Mouse (Mus musculus) MEL (cell line): Measurements from ENCODE around the gene Sycp2l. TPM values are rescaled to one million over a fixed set of nuclear protein-coding genes. Genes with fewer than 3 reads are reported as not detected.

Experiments
- DNase-seq: peaks from one replicate; pipeline ENCODE4 v3.0.0; 2011; ENCODE audit warnings: low read depth, low spot score
- H3K27ac ChIP-seq: 2 replicates; pipeline ENCODE4 v1.5.1; 2012; ENCODE audit warnings: low read depth, mild to moderate bottlenecking, control low read depth, low read length, moderate library complexity; ENCODE audit not compliant: control insufficient read depth
- H3K27me3 ChIP-seq, 2 experiments: fragments of 150-350 bp in 1 of 2; sonication (generic) in 1 of 2; 2 replicates each; pipeline ENCODE4 v1.6.1; 2012; ENCODE audit warnings: low read length in 2 of 2, mild to moderate bottlenecking in 2 of 2, improper control_type of control experiment in 1 of 2, moderate library complexity in 1 of 2; ENCODE audit not compliant: insufficient read depth in 2 of 2, control insufficient read depth in 1 of 2
- H3K36me3 ChIP-seq, 2 experiments: 2 replicates each; pipeline ENCODE4 v1.6.1; 2012 to 2014; ENCODE audit warnings: low read length in 2 of 2, improper control_type of control experiment in 1 of 2, inconsistent platforms in 1 of 2, mild to moderate bottlenecking in 1 of 2; ENCODE audit not compliant: insufficient read depth in 2 of 2, control insufficient read depth in 1 of 2
- H3K4me1 ChIP-seq, 2 experiments: fragments of 150-350 bp in 1 of 2; sonication (generic) in 1 of 2; 2 replicates each; pipeline ENCODE4 v1.6.1; 2012; ENCODE audit warnings: low read length in 2 of 2, improper control_type of control experiment in 1 of 2, mild to moderate bottlenecking in 1 of 2; ENCODE audit not compliant: insufficient read depth in 2 of 2, control insufficient read depth in 1 of 2
- H3K4me3 ChIP-seq, 2 experiments: fragments of 150-350 bp in 1 of 2; sonication (generic) in 1 of 2; 2 replicates each; pipeline ENCODE4 v1.5.1; 2012; ENCODE audit warnings: low read depth in 2 of 2, low read length in 2 of 2, mild to moderate bottlenecking in 2 of 2, moderate library complexity in 2 of 2, control low read depth in 1 of 2, improper control_type of control experiment in 1 of 2; ENCODE audit not compliant: control insufficient read depth in 1 of 2, insufficient read depth in 1 of 2
- H3K79me2 ChIP-seq: 2 replicates; pipeline ENCODE4 v1.6.1; 2012; ENCODE audit warnings: mild to moderate bottlenecking, low read length, moderate library complexity; ENCODE audit not compliant: control insufficient read depth, poor library complexity, insufficient read depth
- H3K9ac ChIP-seq: 2 replicates; pipeline ENCODE4 v1.6.1; 2012; ENCODE audit warnings: low read depth, mild to moderate bottlenecking, control low read depth, low read length, moderate library complexity; ENCODE audit not compliant: control insufficient read depth, poor library complexity, severe bottlenecking
- H3K9me3 ChIP-seq: fragments of 150-350 bp; sonication (generic); replicated peaks from 2 replicates; pipeline ENCODE4 v1.6.1; 2012; ENCODE audit warnings: mild to moderate bottlenecking, low read length, improper control_type of control experiment, moderate library complexity; ENCODE audit not compliant: insufficient read depth
- BHLHE40 ChIP-seq: IDR thresholded peaks from 2 replicates; pipeline ENCODE4 v1.6.1; 2012; ENCODE audit warnings: low read depth, mild to moderate bottlenecking, inconsistent platforms, low read length, improper control_type of control experiment, borderline replicate concordance
- CHD2 ChIP-seq: IDR thresholded peaks from 2 replicates; pipeline ENCODE4 v1.6.1; 2011; ENCODE audit warnings: low read length, improper control_type of control experiment
- CTCF ChIP-seq, 3 experiments: IDR thresholded peaks in 2 of 3; conservative IDR thresholded peaks in 1 of 3; 2 replicates each; pipeline ENCODE4 v1.5.1; 2011 to 2012; ENCODE audit warnings: low read length in 3 of 3, low read depth in 2 of 3, mild to moderate bottlenecking in 2 of 3, improper control_type of control experiment in 1 of 3, inconsistent platforms in 1 of 3, mixed read lengths in 1 of 3, moderate library complexity in 1 of 3; ENCODE audit not compliant: control insufficient read depth in 1 of 3, insufficient read depth in 1 of 3, poor library complexity in 1 of 3, severe bottlenecking in 1 of 3
- EP300 ChIP-seq, 2 experiments: IDR thresholded peaks; 2 replicates each; pipeline ENCODE4 v1.6.1; 2011; ENCODE audit warnings: improper control_type of control experiment in 2 of 2, low read length in 2 of 2, low read depth in 1 of 2, mild to moderate bottlenecking in 1 of 2
- ETS1 ChIP-seq: IDR thresholded peaks from 2 replicates; pipeline ENCODE4 v1.6.1; 2012; ENCODE audit warnings: low read depth, mild to moderate bottlenecking, inconsistent platforms, low read length, improper control_type of control experiment, moderate library complexity
- GABPA ChIP-seq: IDR thresholded peaks from 2 replicates; pipeline ENCODE4 v1.6.1; 2012; ENCODE audit warnings: low read depth, mild to moderate bottlenecking, inconsistent platforms, low read length, improper control_type of control experiment, moderate library complexity
- GATA1 ChIP-seq: IDR thresholded peaks from 2 replicates; pipeline ENCODE4 v1.6.1; 2011; ENCODE audit warnings: low read depth, low read length, improper control_type of control experiment
- HCFC1 ChIP-seq: IDR thresholded peaks from 2 replicates; pipeline ENCODE4 v1.6.1; 2012; ENCODE audit warnings: low read depth, mild to moderate bottlenecking, inconsistent platforms, low read length, improper control_type of control experiment, moderate library complexity
- MAX ChIP-seq: IDR thresholded peaks from 2 replicates; pipeline ENCODE4 v1.6.1; 2011; ENCODE audit warnings: low read length, improper control_type of control experiment
- MXI1 ChIP-seq: IDR thresholded peaks from 2 replicates; pipeline ENCODE4 v1.6.1; 2011; ENCODE audit warnings: mild to moderate bottlenecking, low read depth, low read length, improper control_type of control experiment
- POLR2A ChIP-seq, 2 experiments: IDR thresholded peaks; 2 replicates each; pipeline ENCODE4 v1.6.1; 2011 to 2012; ENCODE audit warnings: low read length in 2 of 2, mild to moderate bottlenecking in 2 of 2, control low read depth in 1 of 2, improper control_type of control experiment in 1 of 2, low read depth in 1 of 2, moderate library complexity in 1 of 2; ENCODE audit not compliant: control insufficient read depth in 1 of 2, insufficient read depth in 1 of 2, poor library complexity in 1 of 2
- POLR2AphosphoS2 ChIP-seq: IDR thresholded peaks from 2 replicates; pipeline ENCODE4 v1.6.1; 2011; ENCODE audit warnings: low read length, improper control_type of control experiment
- POLR2AphosphoS5 ChIP-seq: IDR thresholded peaks from 2 replicates; pipeline ENCODE4 v1.6.1; 2012; ENCODE audit warnings: low read depth, borderline replicate concordance, mild to moderate bottlenecking, inconsistent platforms, low read length, moderate library complexity, mixed read lengths
- RAD21 ChIP-seq: IDR thresholded peaks from 2 replicates; pipeline ENCODE4 v1.6.1; 2011; ENCODE audit warnings: mild to moderate bottlenecking, low read depth, low read length, improper control_type of control experiment
- RCOR1 ChIP-seq: IDR thresholded peaks from 2 replicates; pipeline ENCODE4 v1.6.1; 2012; ENCODE audit warnings: low read depth, mild to moderate bottlenecking, inconsistent platforms, low read length, improper control_type of control experiment
- SIN3A ChIP-seq: IDR thresholded peaks from 2 replicates; pipeline ENCODE4 v1.6.1; 2012; ENCODE audit warnings: low read length, improper control_type of control experiment, inconsistent platforms
- SMC3 ChIP-seq: IDR thresholded peaks from 2 replicates; pipeline ENCODE4 v1.6.1; 2011; ENCODE audit warnings: low read depth, low read length, improper control_type of control experiment
- TAL1 ChIP-seq: IDR thresholded peaks from 2 replicates; pipeline ENCODE4 v1.6.1; 2012; ENCODE audit warnings: mild to moderate bottlenecking, inconsistent platforms, low read length, moderate library complexity, mixed read lengths
- TBP ChIP-seq: IDR thresholded peaks from 2 replicates; pipeline ENCODE4 v1.8.0; 2011; ENCODE audit warnings: low read depth, low read length, improper control_type of control experiment
- UBTF ChIP-seq: IDR thresholded peaks from 2 replicates; pipeline ENCODE4 v1.6.1; 2012; ENCODE audit warnings: low read depth, mild to moderate bottlenecking, inconsistent platforms, low read length, improper control_type of control experiment, moderate library complexity, borderline replicate concordance; ENCODE audit not compliant: insufficient read depth
- USF2 ChIP-seq, 2 experiments: IDR thresholded peaks; 2 replicates each; pipeline ENCODE4 v1.6.1; 2011 to 2012; ENCODE audit warnings: improper control_type of control experiment in 2 of 2, low read length in 2 of 2, borderline replicate concordance in 1 of 2, inconsistent platforms in 1 of 2, low read depth in 1 of 2, mild to moderate bottlenecking in 1 of 2; ENCODE audit not compliant: insufficient read depth in 1 of 2
- ZC3H11A ChIP-seq: IDR thresholded peaks from 2 replicates; pipeline ENCODE4 v1.6.1; 2012; ENCODE audit warnings: low read depth, mild to moderate bottlenecking, inconsistent platforms, low read length, improper control_type of control experiment
- ZMIZ1 ChIP-seq: IDR thresholded peaks from 2 replicates; pipeline ENCODE4 v1.6.1; 2012; ENCODE audit warnings: low read depth, mild to moderate bottlenecking, inconsistent platforms, low read length, improper control_type of control experiment, moderate library complexity
- polyA plus RNA-seq, 2 experiments: library from polyadenylated mRNA; stranded (reverse) in 1 of 2; unstranded in 1 of 2; fragments of >175 nt in 1 of 2; fragments of >200 nt in 1 of 2; gene quantifications; 2 replicates each; pipeline versions ENCODE4 v1.2.1 to v1.2.4; 2012; ENCODE audit warnings: low replicate concordance in 2 of 2, low read depth in 1 of 2; ENCODE audit not compliant: insufficient read length in 2 of 2, insufficient read depth in 1 of 2, missing spikeins in 1 of 2
- total RNA-seq: library from RNA; depleted of rRNA; stranded (reverse); fragments of 300-350 nt; gene quantifications from 2 replicates; pipeline ENCODE4 v1.2.3, GENCODE M21; 2012

The Sycp2l gene
- total and polyA plus RNA-seq, 3 experiments, result not detected

DNA sequence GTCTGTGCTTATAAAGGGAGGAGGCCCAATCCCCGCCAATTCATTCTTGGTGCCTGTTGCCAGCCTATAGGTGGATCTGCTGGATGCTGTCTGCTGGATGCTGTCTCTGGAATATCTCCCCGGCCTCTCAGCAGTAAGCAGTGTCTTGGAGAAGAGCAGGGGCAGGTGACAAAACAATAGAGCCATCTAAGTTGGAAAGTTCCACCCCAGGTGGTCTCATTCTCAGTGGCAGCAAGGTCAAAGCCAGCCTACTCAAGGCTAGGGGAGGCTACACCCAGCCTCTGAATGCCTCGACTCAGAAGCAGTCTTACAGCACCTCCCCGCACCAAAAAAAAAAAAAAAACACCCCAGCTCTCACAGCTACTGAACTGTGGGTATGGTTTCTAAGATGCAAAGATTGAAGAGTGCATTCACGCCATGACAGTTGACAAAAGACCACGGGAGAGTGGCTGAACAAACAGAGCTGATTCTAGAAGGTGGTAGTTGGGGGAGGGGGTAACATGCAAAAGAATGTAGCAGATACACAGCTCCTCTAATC is 31.4 kb downstream of the Sycp2l start:
- no peaks in the 10 kb centered on the region for H3K79me2 ChIP-seq
- no peak overlapping the region for H3K27ac ChIP-seq
- no peaks in the 10 kb centered on the region for H3K4me1 ChIP-seq
- no peak overlapping the region for H3K9ac ChIP-seq
- no peak for TF ChIP-seq CTCF (IDR thresholded peaks at IDR 0.05 in 2 of 3, conservative IDR thresholded peaks at IDR 0.05 in 1 of 3; ENCODE audit: control insufficient read depth in 1 of 3, insufficient read depth in 1 of 3, low read depth in 2 of 3, low read length in 3 of 3, poor library complexity in 1 of 3, severe bottlenecking in 1 of 3)
- no peak for TF ChIP-seq POLR2A (IDR thresholded peaks at IDR 0.05; ENCODE audit: control insufficient read depth in 1 of 2, insufficient read depth in 1 of 2, low read depth in 1 of 2, low read length in 2 of 2, poor library complexity in 1 of 2)
- TF ChIP-seq SIN3A, result no peak
- no peak for TF ChIP-seq GABPA
- no peak for TF ChIP-seq RCOR1
- TF ChIP-seq RAD21, result no peak
- TF ChIP-seq HCFC1, result no peak
- no peak for TF ChIP-seq CHD2
- no peak for TF ChIP-seq UBTF
- no peak for DNase-seq
- no peak overlapping the region for H3K4me3 ChIP-seq
- H3K36me3 ChIP-seq, result no peaks in the 10 kb centered on the region
- H3K9me3 ChIP-seq, result no peaks in the 10 kb centered on the region
- no peaks in the 10 kb centered on the region; a peak in 2 of 4 replicates for H3K27me3 ChIP-seq

DNA sequence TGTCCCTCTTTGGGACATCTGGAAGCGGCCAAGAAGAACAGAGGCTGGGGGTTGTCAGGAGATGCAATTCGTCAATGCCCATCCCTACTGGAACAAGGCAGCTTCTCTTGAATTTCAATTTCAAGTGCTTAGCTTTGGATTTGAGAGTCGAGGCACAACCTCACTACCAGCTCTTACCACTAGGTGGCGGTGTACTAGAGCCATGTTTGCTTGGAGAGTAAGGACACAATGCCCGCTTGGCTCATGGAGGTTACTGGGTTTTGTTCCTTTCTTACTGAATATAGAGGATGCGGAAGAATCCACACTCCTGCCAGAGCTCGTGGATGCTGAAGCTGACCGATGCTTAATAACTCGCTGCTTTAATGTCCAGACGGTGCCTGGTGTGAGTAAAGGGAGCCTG is 32.2 kb downstream of the Sycp2l start:
- Histone ChIP-seq H3K9me3 (no peaks in the 10 kb centered on the region), H3K4me3 (no peak overlapping the region), H3K79me2 (no peaks in the 10 kb centered on the region), H3K27ac (no peak overlapping the region)
- no peak for TF ChIP-seq HCFC1
- TF ChIP-seq POLR2AphosphoS5, result no peak
- peak; percentile 55 for TF ChIP-seq RAD21
- TF ChIP-seq BHLHE40, result no peak
- no peak for TF ChIP-seq ETS1
- TF ChIP-seq TAL1, result no peak
- TF ChIP-seq MAX, result no peak
- peak; percentile 86 for TF ChIP-seq SMC3
- TF ChIP-seq POLR2AphosphoS2, result no peak
- no peak for TF ChIP-seq EP300 (IDR thresholded peaks at IDR 0.05; ENCODE audit: low read depth in 1 of 2, low read length in 2 of 2)
- TF ChIP-seq UBTF, result no peak
- TF ChIP-seq ZC3H11A, result peak; percentile 44
- TF ChIP-seq ZMIZ1, result no peak
- no peak for TF ChIP-seq GATA1
- TF ChIP-seq GABPA, result no peak
- TF ChIP-seq MXI1, result no peak
- TF ChIP-seq USF2 (IDR thresholded peaks at IDR 0.05; ENCODE audit: borderline replicate concordance in 1 of 2, insufficient read depth in 1 of 2, low read depth in 1 of 2, low read length in 2 of 2), result no peak
- TF ChIP-seq CTCF (IDR thresholded peaks at IDR 0.05 in 2 of 3, conservative IDR thresholded peaks at IDR 0.05 in 1 of 3; ENCODE audit: control insufficient read depth in 1 of 3, insufficient read depth in 1 of 3, low read depth in 2 of 3, low read length in 3 of 3, poor library complexity in 1 of 3, severe bottlenecking in 1 of 3), result peak; percentile 77 to 96 (median 86)
- TF ChIP-seq TBP, result no peak
- TF ChIP-seq, all 39 proteins: peak for 4
- peak; percentile 76 for DNase-seq
- Histone ChIP-seq H3K27me3 (peaks cover 4% of the 10 kb centered on the region in 2 experiments; a peak in 2 of 4 replicates), H3K36me3 (no peaks in the 10 kb centered on the region), H3K9ac (no peak overlapping the region), H3K4me1 (no peaks in the 10 kb centered on the region)
